Mouse (Mus musculus) testis, adult 10 weeks (tissue): Measurements from ENCODE around the gene Ptrh1. TPM values are rescaled to one million over a fixed set of nuclear protein-coding genes. Genes with fewer than 3 reads are reported as not detected.

Experiments
- polyA plus RNA-seq: library from polyadenylated mRNA; stranded (reverse); fragments of 350-450 nt; fragmentation: Illumina TruSeq; extraction: RNeasy Lipid Tissue Mini Kit (QIAGEN cat#74804); gene quantifications from one replicate; pipeline ENCODE4 v1.2.3, GENCODE M21; 2014; ENCODE audit warnings: low read depth, low replicate concordance

The Ptrh1 gene
- polyA plus RNA-seq, result 2.6 TPM

DNA sequence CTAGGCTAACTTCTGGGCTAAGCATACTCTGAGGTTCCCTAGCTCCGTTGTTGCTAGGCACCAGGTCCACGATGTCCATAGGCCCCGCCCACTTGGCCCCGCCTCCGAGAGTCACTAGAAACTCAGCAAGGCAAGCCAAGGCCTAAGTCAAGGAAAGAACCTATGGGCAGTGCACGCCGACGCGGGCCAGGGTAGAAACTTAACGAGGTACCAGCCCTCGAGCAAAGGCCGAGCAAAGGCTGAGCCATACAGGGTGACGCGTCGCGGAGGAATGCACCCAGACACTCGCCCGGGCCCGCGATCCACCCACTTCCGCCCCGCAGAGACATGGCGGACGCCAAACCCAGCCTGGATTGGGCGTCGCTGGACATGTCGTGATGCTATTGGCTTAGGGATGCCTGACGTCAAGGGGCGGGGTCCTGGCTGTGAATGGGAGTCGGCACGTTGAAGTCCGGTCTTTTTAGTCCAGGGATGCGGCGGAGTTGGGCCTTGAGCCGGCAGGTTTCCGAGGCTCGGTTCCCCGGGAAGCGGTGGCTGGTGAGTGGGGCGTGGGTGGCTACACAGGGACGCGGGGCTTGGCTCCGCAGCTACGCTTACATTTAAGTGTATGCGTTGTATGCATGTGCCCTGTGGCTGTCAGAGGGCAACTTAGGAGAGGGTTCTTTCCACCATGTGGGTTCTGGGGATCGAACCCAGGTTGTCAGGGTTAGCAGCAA, at the start of gene Ptrh1, which contains the start of gene Ttc16:
Gene Ptrh1 (plus strand): TSS at position 428 of the 716 bp plus-strand sequence.
Gene Ttc16 (minus strand): TSS at position 275 of the 716 bp plus-strand sequence.

DNA sequence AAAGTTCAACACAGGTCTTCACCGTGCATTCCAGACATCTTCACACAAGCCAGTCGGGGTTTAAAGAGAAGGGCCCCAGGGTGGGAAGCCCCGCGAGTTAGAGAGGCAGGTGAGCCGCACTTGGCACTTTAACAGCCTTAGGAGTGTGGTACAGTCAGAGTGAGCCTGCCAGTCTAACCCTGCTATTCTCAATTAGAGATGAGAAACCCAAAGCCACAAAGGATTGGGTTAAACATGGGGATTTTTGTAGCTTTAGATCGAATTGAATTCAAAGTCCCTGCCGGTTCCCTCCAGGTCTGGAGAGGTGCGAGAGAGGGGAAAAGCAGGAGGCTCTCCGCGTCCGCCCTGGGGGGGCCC, 34.7 kb upstream of the Ptrh1 start, which contains the start of gene 6330409D20Rik:
Gene 6330409D20Rik (minus strand): TSS at position 101 of the 357 bp plus-strand sequence.

DNA sequence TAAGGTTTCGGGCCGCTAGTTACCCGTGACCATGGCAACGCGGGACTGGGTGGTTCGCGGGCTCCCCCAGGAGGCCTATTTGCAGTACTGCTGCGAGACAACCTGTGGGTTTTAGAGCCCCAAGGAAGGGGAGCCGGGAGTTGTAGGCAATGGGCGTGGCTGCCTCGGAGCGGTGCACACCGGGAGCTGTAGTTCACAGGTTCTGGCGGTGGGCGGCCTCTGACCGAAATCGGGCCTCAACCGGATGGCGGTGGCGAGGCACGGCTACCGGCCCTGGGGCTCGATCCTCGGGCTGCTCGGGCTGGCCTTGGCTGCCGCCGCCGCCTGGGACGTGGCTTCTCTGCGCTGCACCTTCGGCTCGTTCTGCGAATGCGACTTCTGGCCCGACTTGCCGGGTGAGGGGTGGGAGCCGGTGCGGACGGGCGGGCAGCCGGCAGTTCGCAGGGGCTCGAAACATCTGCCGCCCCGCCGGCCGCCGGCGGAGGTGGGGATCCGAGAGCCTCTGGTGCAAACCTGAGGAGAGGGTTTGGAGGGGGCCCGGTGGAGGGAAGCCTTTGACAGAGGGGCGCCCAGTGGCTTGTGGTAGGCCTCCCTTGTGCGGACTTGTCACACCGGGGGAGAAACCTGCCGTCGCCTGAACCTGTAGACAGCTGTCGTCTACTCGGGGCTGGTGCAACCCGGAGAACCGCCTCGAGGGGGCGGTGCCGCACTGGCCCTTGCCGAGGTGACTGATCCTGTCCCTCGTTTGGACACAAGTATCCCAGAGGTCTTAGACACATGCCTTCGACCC, 18.3 kb upstream of the Ptrh1 start, which contains the start of gene Tor2a:
Gene Tor2a (plus strand): TSS at position 179 of the 790 bp plus-strand sequence.

DNA sequence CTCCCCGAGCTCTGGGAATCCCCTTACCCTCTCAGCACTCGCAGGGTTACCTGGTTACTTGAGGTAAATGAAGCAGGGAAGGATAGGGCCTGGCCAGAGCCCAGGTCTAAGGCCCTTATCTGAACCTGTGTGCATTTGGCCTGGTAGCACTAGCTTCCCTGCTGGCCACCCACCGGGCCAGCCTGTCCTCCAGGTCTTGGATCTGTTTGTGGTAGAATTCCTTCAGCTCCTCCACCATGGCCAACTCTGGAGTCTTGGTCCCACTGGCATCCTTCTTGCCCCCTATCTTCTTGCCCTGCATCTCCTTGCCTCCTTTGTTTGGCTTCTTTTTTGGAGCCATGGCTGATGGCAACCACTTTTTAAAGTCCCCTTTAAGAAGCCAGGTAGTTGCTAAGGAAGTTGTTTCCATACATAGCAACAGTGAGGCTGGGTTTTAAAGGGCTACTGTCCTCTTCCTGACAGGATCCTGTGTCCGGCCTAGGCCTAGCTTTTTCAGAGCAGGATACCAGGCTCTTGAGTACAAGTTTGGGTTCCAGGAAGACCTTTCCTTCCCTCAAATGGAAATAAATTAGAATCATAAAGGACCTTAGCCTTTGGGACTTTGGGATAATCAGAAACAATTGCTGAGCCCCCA, 8.6 kb downstream of the Ptrh1 start, which contains the start of gene Cfap157:
Gene Cfap157 (minus strand): TSS at position 381 of the 634 bp plus-strand sequence.

Other genes starting within 250 kb of the Ptrh1 start
- 6.6 TPM for gene Fam102a, start 240.5 kb upstream of the Ptrh1 start, polyA plus RNA-seq
- gene Dpm2, start 204.9 kb upstream of the Ptrh1 start, polyA plus RNA-seq, result 4.2 TPM
- gene Pip5kl1, start 201.0 kb upstream of the Ptrh1 start, polyA plus RNA-seq, result 0.97 TPM
- gene 9430097D07Rik, start 200.1 kb upstream of the Ptrh1 start, polyA plus RNA-seq, result 1.1 TPM
- gene St6galnac4, start 188.7 kb upstream of the Ptrh1 start, polyA plus RNA-seq, result 0.25 TPM
- gene St6galnac6, start 176.1 kb upstream of the Ptrh1 start, polyA plus RNA-seq, result 2.9 TPM
- gene Ak1, start 154.0 kb upstream of the Ptrh1 start, polyA plus RNA-seq, result 16.6 TPM
- 0.27 TPM for gene Eng, start 129.2 kb upstream of the Ptrh1 start, polyA plus RNA-seq
- 1.3 TPM for gene Fpgs, start 71.6 kb upstream of the Ptrh1 start, polyA plus RNA-seq
- 35.7 TPM for gene Cdk9, start 62.7 kb upstream of the Ptrh1 start, polyA plus RNA-seq
- gene Sh2d3c, start 54.7 kb upstream of the Ptrh1 start, polyA plus RNA-seq, result not detected
- gene 6330409D20Rik, start 34.8 kb upstream of the Ptrh1 start, polyA plus RNA-seq, result not detected
- gene Tor2a, start 18.6 kb upstream of the Ptrh1 start, polyA plus RNA-seq, result 0.64 TPM
- 21.5 TPM for gene Ttc16, start 153 bp upstream of the Ptrh1 start, polyA plus RNA-seq
- gene Cfap157, start 8.6 kb downstream of the Ptrh1 start, polyA plus RNA-seq, result 11.1 TPM
- 5.9 TPM for gene Stxbp1, start 71.5 kb downstream of the Ptrh1 start, polyA plus RNA-seq
- 0.07 TPM for gene Fam129b, start 100.3 kb downstream of the Ptrh1 start, polyA plus RNA-seq
- gene Rpl12, start 185.8 kb downstream of the Ptrh1 start, polyA plus RNA-seq, result 117 TPM
- gene Lrsam1, start 185.8 kb downstream of the Ptrh1 start, polyA plus RNA-seq, result 1.7 TPM
- 0.25 TPM for gene Slc2a8, start 206.3 kb downstream of the Ptrh1 start, polyA plus RNA-seq